Mouse (Mus musculus) E14TG2a.4 (cell line): ENCODE measurements around the gene Stoml1.
"Not testable (repeated sequence)": the region's sequence is repeated elsewhere in the genome, so short reads cannot be mapped to it uniquely, and the experiment has no call there.

Experiments used
- H3K27me3 ChIP-seq: 2 replicates; pipeline ENCODE4 v1.6.1; 2014; ENCODE audit warnings: low read length, control low read depth; ENCODE audit not compliant: insufficient read depth
- H3K36me3 ChIP-seq: 2 replicates; pipeline ENCODE4 v1.6.1; 2014; ENCODE audit warnings: low read length, control low read depth; ENCODE audit not compliant: insufficient read depth
- H3K4me1 ChIP-seq: replicated peaks from 2 replicates; pipeline ENCODE4 v1.6.1; 2014; ENCODE audit warnings: low read depth, low read length, control low read depth
- H3K4me3 ChIP-seq: replicated peaks from 2 replicates; pipeline ENCODE4 v1.5.1; 2014; ENCODE audit warnings: mild to moderate bottlenecking, low read length
- H3K9me3 ChIP-seq: 2 replicates; pipeline ENCODE4 v1.6.1; 2014; ENCODE audit warnings: low read length, control low read depth
- CTCF ChIP-seq: conservative IDR thresholded peaks from 2 replicates; pipeline ENCODE4 v1.5.1; 2014; ENCODE audit warnings: low read length
- NANOG ChIP-seq: IDR thresholded peaks from 2 replicates; pipeline ENCODE4 v1.6.1; 2014; ENCODE audit warnings: borderline replicate concordance, low read length, mixed read lengths
- POU5F1 ChIP-seq: IDR thresholded peaks from 2 replicates; pipeline ENCODE4 v1.6.1; 2014; ENCODE audit warnings: low read length, borderline replicate concordance

Gene Stoml1

GRCm38 (mm10) chr9:58266571-58267011 lies 13.6 kb downstream of the Stoml1 start:
- no peak for TF ChIP-seq NANOG
- no peak for TF ChIP-seq CTCF
- TF ChIP-seq POU5F1 = no peak
- H3K4me3 ChIP-seq = peak overlapping the region; percentile 3; the same call in 1 of the 2 replicates
- no peaks in the 10 kb centered on the region for H3K27me3 ChIP-seq
- H3K36me3 ChIP-seq = peaks cover 34% of the 10 kb centered on the region
- H3K4me1 ChIP-seq = peaks cover 73% of the 10 kb centered on the region
- H3K9me3 ChIP-seq = no peaks in the 10 kb centered on the region

GRCm38 (mm10) chr9:58267046-58267445 lies 14.1 kb downstream of the Stoml1 start:
- Histone ChIP-seq H3K4me1 (peaks cover 71% of the 10 kb centered on the region), H3K9me3 (no peaks in the 10 kb centered on the region), H3K4me3 (peak overlapping the region; percentile 3; the same call in 1 of the 2 replicates), H3K27me3 (no peaks in the 10 kb centered on the region), H3K36me3 (peaks cover 30% of the 10 kb centered on the region)
- TF ChIP-seq CTCF = no peak
- no peak for TF ChIP-seq NANOG
- no peak for TF ChIP-seq POU5F1

- Histone ChIP-seq H3K4me3 (0 out of 2 replicates have a peak overlapping the region, but pooled peaks have one; percentile 7), H3K4me1 (peaks cover 78% of the 10 kb centered on the region), H3K9me3 (no peaks in the 10 kb centered on the region), H3K27me3 (no peaks in the 10 kb centered on the region), H3K36me3 (peaks cover 19% of the 10 kb centered on the region)
- TF ChIP-seq POU5F1 = no peak
- no peak for TF ChIP-seq NANOG
- peak; percentile 66 for TF ChIP-seq CTCF
Observed at GRCm38 (mm10) chr9:58268384-58269313, 15.7 kb downstream of the Stoml1 start.

- Histone ChIP-seq H3K27me3 (no peaks in the 10 kb centered on the region), H3K4me3 (peak overlapping the region; percentile 11; the same call in 1 of the 2 replicates), H3K36me3 (0 out of 2 replicates have a peak, but pooled peaks cover 7% of the 10 kb centered on the region), H3K4me1 (peaks cover 92% of the 10 kb centered on the region), H3K9me3 (no peaks in the 10 kb centered on the region)
- TF ChIP-seq CTCF (no peak), POU5F1 (no peak), NANOG (no peak)
Observed at GRCm38 (mm10) chr9:58270081-58270480, 17.1 kb downstream of the Stoml1 start.

GRCm38 (mm10) chr9:58271109-58271508 lies 18.1 kb downstream of the Stoml1 start:
- Histone ChIP-seq H3K4me1 (peaks cover 92% of the 10 kb centered on the region), H3K4me3 (0 out of 2 replicates have a peak overlapping the region, but pooled peaks have one; percentile 11), H3K9me3 (no peaks in the 10 kb centered on the region), H3K27me3 (no peaks in the 10 kb centered on the region), H3K36me3 (no peaks in the 10 kb centered on the region)
- no peak for TF ChIP-seq CTCF
- TF ChIP-seq NANOG = no peak
- TF ChIP-seq POU5F1 = no peak

- H3K4me3 ChIP-seq, H3K27me3 ChIP-seq, H3K9me3 ChIP-seq, H3K36me3 ChIP-seq: not testable (repeated sequence)
- H3K4me1 ChIP-seq = peaks cover 88% of the 10 kb centered on the region
Observed at GRCm38 (mm10) chr9:58271551-58271950, 18.6 kb downstream of the Stoml1 start.

- TF ChIP-seq POU5F1 (no peak), NANOG (no peak), CTCF (no peak)
- Histone ChIP-seq H3K4me3 (0 out of 2 replicates have a peak overlapping the region, but pooled peaks have one; percentile 24), H3K36me3 (no peaks in the 10 kb centered on the region), H3K27me3 (no peaks in the 10 kb centered on the region), H3K4me1 (peaks cover 83% of the 10 kb centered on the region), H3K9me3 (no peaks in the 10 kb centered on the region)
Observed at GRCm38 (mm10) chr9:58272068-58272541, 19.1 kb downstream of the Stoml1 start.

- TF ChIP-seq POU5F1 = no peak
- Histone ChIP-seq H3K36me3 (no peaks in the 10 kb centered on the region), H3K4me1 (peaks cover 85% of the 10 kb centered on the region), H3K4me3 (peak overlapping the region; percentile 24), H3K9me3 (no peaks in the 10 kb centered on the region), H3K27me3 (no peaks in the 10 kb centered on the region)
Observed at GRCm38 (mm10) chr9:58272855-58273254, 19.9 kb downstream of the Stoml1 start.
